Mouse (Mus musculus) spleen, adult 2 months (tissue): ENCODE measurements around the gene Gdf9. TPM values are rescaled to one million over a fixed set of nuclear protein-coding genes. Genes with fewer than 3 reads are reported as not detected.

ENCODE experiments used
- DNase-seq, 2 experiments: peaks; one replicate each; pipeline versions ENCODE4 v3.0.0 to v3.0.0-alpha.2; 2012 to 2021; ENCODE audit warnings: low spot score in 2 of 2, low read depth in 1 of 2
- H3K27ac ChIP-seq: fragments of 200-500 bp; 2 replicates; pipeline ENCODE4 v1.5.1; 2012; ENCODE audit warnings: low read length, inconsistent platforms; ENCODE audit not compliant: insufficient read depth
- H3K27me3 ChIP-seq: fragments of 200-500 bp; 2 replicates; pipeline ENCODE4 v1.6.1; 2012; ENCODE audit warnings: mild to moderate bottlenecking, moderate library complexity, low read length, inconsistent platforms; ENCODE audit not compliant: control insufficient read depth, insufficient read depth
- H3K36me3 ChIP-seq: fragments of 200-500 bp; 2 replicates; pipeline ENCODE4 v1.6.1; 2012; ENCODE audit warnings: mild to moderate bottlenecking, low read length, inconsistent platforms; ENCODE audit not compliant: control insufficient read depth, insufficient read depth
- H3K4me1 ChIP-seq: fragments of 200-500 bp; 2 replicates; pipeline ENCODE4 v1.6.1; 2011; ENCODE audit warnings: inconsistent platforms; ENCODE audit not compliant: control insufficient read depth, insufficient read depth, insufficient read length
- H3K4me3 ChIP-seq: fragments of 200-500 bp; 2 replicates; pipeline ENCODE4 v1.5.1; 2011; ENCODE audit warnings: mild to moderate bottlenecking, inconsistent platforms; ENCODE audit not compliant: insufficient read depth, insufficient read length; ENCODE audit errors: extremely low read depth
- CTCF ChIP-seq: fragments of 200-500 bp; IDR thresholded peaks from 2 replicates; pipeline ENCODE4 v1.5.1; 2011; ENCODE audit warnings: mild to moderate bottlenecking, inconsistent platforms; ENCODE audit not compliant: insufficient read depth, insufficient read length, insufficient replicate concordance; ENCODE audit errors: extremely low read depth
- POLR2A ChIP-seq: fragments of 200-500 bp; IDR thresholded peaks from 2 replicates; pipeline ENCODE4 v1.6.1; 2011; ENCODE audit warnings: low read depth, low read length, inconsistent platforms
- WGBS: fragments of 180-500 bp; shearing (Covaris S2); methylation state at CpG from one replicate; pipeline ENCODE4 v1.1.7; 2018; 5-methylcytosine and 5-hydroxymethylcytosine counted together
- polyA plus RNA-seq: library from polyadenylated mRNA; depleted of rRNA; stranded (reverse); fragments of >200 nt; gene quantifications from 2 replicates; pipeline ENCODE4 v1.2.3, GENCODE M21; 2012; rRNA removed

The Gdf9 gene
- polyA plus RNA-seq, result 0.32 and 0.40 TPM in 2 replicates

- peak; percentile 75 for TF ChIP-seq POLR2A
- no peak for TF ChIP-seq CTCF
- peak; percentile 99 to 100 for DNase-seq
- Histone ChIP-seq H3K27ac (peak within 1 kb of the TSS; percentile 88), H3K4me1 (peaks cover 6% of the 10 kb centered on the region; the same call in 1 of the 2 replicates), H3K27me3 (no peaks in the 10 kb centered on the region), H3K4me3 (peak within 1 kb of the TSS; percentile 85), H3K36me3 (peaks cover 3% of the 10 kb centered on the region; the same call in 1 of the 2 replicates)
- WGBS, result under 1% methylated on average over 44 of the region's 44 CpGs
These were observed at the start of gene Gdf9, which contains the start of gene Uqcrq for GRCm38 (mm10) chr11:53430670-53431346. Gene Gdf9 (plus strand): TSS chr11:53431023. Gene Uqcrq (minus strand): TSS chr11:53430831.

DNA sequence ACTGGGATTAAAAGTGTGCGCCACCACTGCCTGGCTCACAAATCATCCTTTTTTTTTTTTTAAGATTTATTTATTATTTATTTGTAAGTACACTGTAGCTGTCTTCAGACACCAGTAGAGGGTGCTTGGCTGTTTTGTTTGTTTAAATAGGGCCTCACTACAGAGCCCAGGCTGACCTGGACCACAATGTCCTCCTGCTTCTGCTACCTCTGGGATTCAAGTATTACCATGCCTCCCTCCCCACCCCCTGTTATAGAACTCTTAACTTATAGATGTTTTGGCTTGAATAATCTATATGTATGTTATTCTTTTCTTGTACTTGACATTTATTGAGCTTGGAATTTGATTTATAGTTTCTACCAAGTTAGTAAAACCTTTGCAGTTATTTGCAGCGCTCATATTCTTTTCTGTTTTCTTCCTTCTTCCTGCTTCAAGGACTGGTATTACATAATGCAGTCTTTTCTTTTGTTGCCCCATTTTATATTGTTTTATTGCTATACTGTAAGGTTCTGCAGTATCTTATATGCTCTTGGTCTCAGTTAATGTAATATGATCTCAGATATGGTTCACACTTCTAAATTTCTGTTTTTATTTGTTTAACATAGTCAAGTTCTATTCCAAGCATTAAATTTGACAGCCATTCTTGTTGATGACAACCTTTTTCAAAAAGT, 46.9 kb upstream of the Gdf9 start:
- no peak overlapping the region for H3K27ac ChIP-seq
- H3K4me3 ChIP-seq, result no peak overlapping the region
- 96% methylated on average over 2 of the region's 2 CpGs for WGBS
- TF ChIP-seq POLR2A (no peak), CTCF (no peak)
- H3K27me3 ChIP-seq, result no peaks in the 10 kb centered on the region
- no peaks in the 10 kb centered on the region for H3K4me1 ChIP-seq
- peaks cover 6% of the 10 kb centered on the region for H3K36me3 ChIP-seq
- no peak for DNase-seq

DNA sequence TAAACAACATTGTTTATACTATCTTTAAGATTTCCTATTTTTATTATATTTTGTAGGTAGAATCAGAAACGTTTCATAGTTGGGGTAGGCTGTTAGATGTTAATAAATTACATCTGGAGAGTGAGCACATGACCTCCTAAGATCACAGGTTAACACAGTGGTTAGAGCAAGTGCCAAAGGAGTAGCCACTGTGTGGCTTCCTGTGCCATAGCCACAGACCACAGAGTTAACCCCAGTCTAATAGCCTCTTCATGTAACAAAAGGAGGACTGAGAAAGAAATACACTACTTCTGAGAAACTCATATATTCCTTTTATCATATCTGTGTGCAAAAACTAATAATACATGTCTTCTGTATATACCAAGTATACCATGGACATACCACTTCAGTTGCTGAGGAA, 37.0 kb upstream of the Gdf9 start:
- H3K27me3 ChIP-seq, result no peaks in the 10 kb centered on the region
- H3K4me1 ChIP-seq, result no peaks in the 10 kb centered on the region
- H3K4me3 ChIP-seq, result no peak overlapping the region
- no peak overlapping the region for H3K27ac ChIP-seq
- H3K36me3 ChIP-seq, result peaks cover 21% of the 10 kb centered on the region
- WGBS, result 22% methylated on average over 1 of the region's 1 CpGs
- no peak for TF ChIP-seq CTCF
- DNase-seq, result no peak

DNA sequence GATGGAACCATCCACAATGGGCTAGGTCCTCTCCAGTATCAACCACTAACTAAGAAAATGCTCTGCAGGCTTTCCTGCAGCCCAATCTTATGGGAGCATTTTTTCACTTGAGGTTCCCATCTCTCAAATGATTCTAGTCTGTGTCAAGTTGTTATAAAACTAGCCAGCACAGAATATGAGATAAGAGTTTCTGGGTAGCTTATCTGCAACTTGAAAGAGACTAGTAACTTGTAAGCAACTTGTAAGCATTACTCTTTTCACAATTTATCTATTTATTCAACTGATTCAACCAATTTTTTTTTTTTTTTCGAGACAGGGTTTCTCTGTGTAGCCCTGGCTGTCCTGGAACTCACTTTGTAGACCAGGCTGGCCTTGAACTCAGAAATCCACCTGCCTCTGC, 27.2 kb upstream of the Gdf9 start:
- TF ChIP-seq CTCF, result no peak
- no peak for TF ChIP-seq POLR2A
- no peak overlapping the region for H3K4me3 ChIP-seq
- H3K27ac ChIP-seq, result no peak overlapping the region
- H3K27me3 ChIP-seq, result no peaks in the 10 kb centered on the region
- 77% methylated on average over 1 of the region's 1 CpGs for WGBS
- peaks cover 47% of the 10 kb centered on the region for H3K36me3 ChIP-seq
- H3K4me1 ChIP-seq, result no peaks in the 10 kb centered on the region
- DNase-seq, result no peak

DNA sequence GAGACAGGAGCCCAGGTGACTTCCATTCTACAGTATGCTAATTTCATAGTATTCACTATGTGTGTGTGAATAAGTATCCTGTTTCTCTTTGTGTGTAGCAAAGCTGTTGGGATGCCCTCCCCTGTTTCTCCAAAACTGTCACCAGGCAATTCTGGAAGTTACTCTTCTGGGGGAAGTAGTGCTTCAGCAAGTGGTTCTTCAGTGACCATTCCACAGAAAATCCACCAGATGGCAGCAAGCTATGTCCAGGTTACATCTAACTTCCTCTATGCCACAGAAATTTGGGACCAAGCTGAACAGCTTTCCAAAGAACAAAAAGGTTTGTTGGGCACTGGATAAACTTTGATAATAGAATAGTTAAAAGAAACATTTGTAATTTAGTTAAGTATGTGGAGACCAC, 19.1 kb upstream of the Gdf9 start:
- Histone ChIP-seq H3K36me3 (peaks cover 47% of the 10 kb centered on the region), H3K27ac (no peak overlapping the region), H3K4me1 (no peaks in the 10 kb centered on the region), H3K4me3 (no peak overlapping the region), H3K27me3 (no peaks in the 10 kb centered on the region)
- no peak for TF ChIP-seq POLR2A
- peak; percentile 3; the same call in 1 of the 2 replicates for TF ChIP-seq CTCF
- DNase-seq, result no peak

DNA sequence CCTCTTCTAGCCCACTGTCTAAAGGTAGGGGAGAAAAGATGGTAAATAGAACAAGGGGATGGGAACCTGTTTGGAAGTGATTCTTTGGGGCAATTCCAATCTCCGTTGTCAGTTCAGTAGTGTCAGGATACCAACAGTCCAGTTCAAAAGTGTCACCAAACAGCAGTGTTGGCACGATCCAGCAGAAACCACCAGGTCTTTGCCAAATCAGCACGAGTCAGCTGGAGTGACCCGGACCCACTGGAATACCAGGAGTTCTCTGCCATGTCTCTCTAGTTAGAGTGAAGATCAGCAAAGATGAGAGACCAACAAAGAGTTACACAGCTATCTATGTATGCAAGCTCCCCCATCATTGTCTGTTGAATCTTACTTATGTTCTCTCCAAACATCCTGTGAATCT, 17.0 kb upstream of the Gdf9 start:
- 90% methylated on average over 4 of the region's 4 CpGs for WGBS
- Histone ChIP-seq H3K4me1 (no peaks in the 10 kb centered on the region), H3K36me3 (peaks cover 47% of the 10 kb centered on the region)

GRCm38 (mm10) chr11:53418048-53418447, 12.8 kb upstream of the Gdf9 start:
- Histone ChIP-seq H3K27me3 (no peaks in the 10 kb centered on the region), H3K4me1 (no peaks in the 10 kb centered on the region), H3K4me3 (no peak overlapping the region), H3K36me3 (peaks cover 29% of the 10 kb centered on the region), H3K27ac (no peak overlapping the region)
- TF ChIP-seq POLR2A (no peak), CTCF (no peak)
- no peak for DNase-seq

More for the DNA sequence above, 17.0 kb upstream of the Gdf9 start:
- no peak overlapping the region for H3K4me3 ChIP-seq
- no peak overlapping the region for H3K27ac ChIP-seq
- no peak for DNase-seq
- TF ChIP-seq CTCF (no peak), POLR2A (no peak)
- no peaks in the 10 kb centered on the region for H3K27me3 ChIP-seq
